Mouse (Mus musculus): Measurements from ENCODE around the gene Hrk.
A peak's percentile ranks its signal among the peaks of the same experiment; 100 is the strongest.

Hrk gene

DNA sequence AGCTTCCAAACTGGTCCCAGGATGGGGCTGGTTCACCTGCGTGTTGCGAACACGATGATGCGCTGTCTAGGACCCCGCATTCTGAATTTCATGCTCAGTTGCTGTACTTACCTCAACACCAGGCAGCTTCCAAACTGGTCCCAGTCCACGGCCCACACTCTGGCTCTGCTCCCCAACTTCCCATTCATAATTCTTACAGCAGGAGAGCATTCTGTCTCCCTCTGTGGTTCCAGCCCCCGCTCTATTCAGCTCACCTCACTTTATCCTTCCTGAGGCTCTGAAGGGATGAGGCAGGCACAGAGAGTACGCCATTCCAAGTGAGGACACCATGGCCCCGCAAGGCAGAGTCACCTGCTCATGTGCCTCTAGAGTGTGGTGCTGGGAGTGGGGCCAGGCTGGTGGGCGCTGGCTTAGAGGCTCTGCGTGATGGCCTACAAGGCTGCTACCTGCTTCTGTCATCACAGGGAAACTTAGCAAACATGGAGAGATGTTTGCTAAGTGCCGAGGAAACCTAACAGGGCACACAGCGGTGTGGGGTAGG, 65.7 kb downstream of the Hrk start:
- DNase-seq = peak; percentile 28

DNA sequence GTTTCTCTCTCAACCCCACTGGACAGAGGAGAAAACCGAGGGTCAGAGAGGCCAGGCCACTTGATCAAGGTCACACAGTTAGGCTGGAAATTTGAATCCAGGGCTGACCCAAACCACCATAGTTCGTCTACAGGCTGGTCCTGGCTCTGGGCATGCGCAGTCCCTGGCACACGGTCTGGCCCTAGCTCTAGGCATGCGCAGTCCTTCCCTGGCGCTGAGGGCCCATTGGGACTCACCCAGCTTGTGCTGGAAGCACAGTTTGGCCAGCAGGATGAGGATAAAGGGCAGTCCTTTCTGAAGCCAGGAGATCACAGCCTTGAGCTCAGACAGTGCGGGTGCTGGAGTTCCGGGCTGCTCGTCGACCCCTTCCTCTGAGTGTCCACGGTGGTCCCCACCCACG, 72.4 kb downstream of the Hrk start:
- DNase-seq = no peak

Measured in right cerebral cortex, postnatal 25 days (tissue).